Mouse (Mus musculus): ENCODE measurements around the gene Fli1. TPM values are rescaled to one million over a fixed set of nuclear protein-coding genes. Genes with fewer than 3 reads are reported as not detected.

Fli1 gene
- total and polyA plus RNA-seq, 3 experiments = 3.4 to 27.0 (median 5.8) TPM

DNA sequence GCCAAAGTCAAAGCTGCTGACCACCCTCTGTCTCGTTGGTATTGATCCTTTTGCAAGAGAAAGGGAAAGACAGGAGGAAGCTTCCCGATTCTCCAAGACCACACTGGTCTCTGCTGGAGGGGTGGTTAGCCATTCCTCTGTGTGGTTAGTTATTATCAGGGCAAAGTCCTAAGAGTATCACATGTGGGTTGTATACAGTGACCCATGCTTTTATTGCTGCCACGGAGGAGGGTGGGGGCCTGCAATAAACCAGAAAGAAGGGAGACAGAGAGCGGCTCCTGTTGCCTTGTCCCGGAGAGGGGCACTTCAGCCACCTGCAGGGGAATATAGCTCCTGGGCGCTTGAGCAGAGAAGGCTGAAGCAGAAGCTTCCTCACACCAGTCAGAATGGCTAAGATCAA is 41.2 kb upstream of the Fli1 start:
- Histone ChIP-seq H3K9me3 (replicated peaks) (no peaks in the 10 kb centered on the region; the same call in 1 of the 2 replicates), H3K27me3 (ENCODE audit: insufficient read depth, low read length) (peaks cover 8% of the 10 kb centered on the region; the same call in 1 of the 2 replicates), H3K36me3 (replicated peaks) (no peaks in the 10 kb centered on the region), H3K4me3 (ENCODE audit: low read depth, low read length) (no peak overlapping the region), H3K4me1 (ENCODE audit: insufficient read depth, low read depth, low read length) (no peaks in the 10 kb centered on the region)
- DNase-seq (ENCODE audit: low spot score) (no peak), ATAC-seq (ENCODE audit: extremely low read depth, insufficient number of reproducible peaks, low FRiP score, poor library complexity, severe bottlenecking) (no peak)
- TF ChIP-seq POLR2AphosphoS5 (IDR thresholded peaks at IDR 0.05; ENCODE audit: insufficient replicate concordance, low read depth, low read length) = no peak
- no peak for TF ChIP-seq TAL1 (conservative IDR thresholded peaks at IDR 0.05; ENCODE audit: low read depth, low read length)
- no peak for TF ChIP-seq CTCF (IDR thresholded peaks at IDR 0.05; ENCODE audit: low read depth, low read length)
- no peak for TF ChIP-seq GATA2 (IDR thresholded peaks at IDR 0.05; ENCODE audit: borderline replicate concordance, low read depth, low read length)
- no peak for TF ChIP-seq GATA1 (IDR thresholded peaks at IDR 0.05; ENCODE audit: borderline replicate concordance, low read length)

- Histone ChIP-seq H3K9me3 (replicated peaks) (peaks cover 3% of the 10 kb centered on the region; the same call in 1 of the 2 replicates), H3K36me3 (replicated peaks) (no peaks in the 10 kb centered on the region), H3K4me3 (ENCODE audit: low read depth, low read length) (no peak overlapping the region), H3K27me3 (ENCODE audit: insufficient read depth, low read length) (peaks cover 2% of the 10 kb centered on the region; the same call in 1 of the 2 replicates), H3K4me1 (ENCODE audit: insufficient read depth, low read depth, low read length) (no peaks in the 10 kb centered on the region)
- DNase-seq (ENCODE audit: low spot score) (no peak), ATAC-seq (ENCODE audit: extremely low read depth, insufficient number of reproducible peaks, low FRiP score, poor library complexity, severe bottlenecking) (no peak)
- TF ChIP-seq GATA1 (IDR thresholded peaks at IDR 0.05; ENCODE audit: borderline replicate concordance, low read length) (no peak), GATA2 (IDR thresholded peaks at IDR 0.05; ENCODE audit: borderline replicate concordance, low read depth, low read length) (no peak), POLR2AphosphoS5 (IDR thresholded peaks at IDR 0.05; ENCODE audit: insufficient replicate concordance, low read depth, low read length) (no peak)
Observed at GRCm38 (mm10) chr9:32581851-32582573, 39.4 kb upstream of the Fli1 start.

DNA sequence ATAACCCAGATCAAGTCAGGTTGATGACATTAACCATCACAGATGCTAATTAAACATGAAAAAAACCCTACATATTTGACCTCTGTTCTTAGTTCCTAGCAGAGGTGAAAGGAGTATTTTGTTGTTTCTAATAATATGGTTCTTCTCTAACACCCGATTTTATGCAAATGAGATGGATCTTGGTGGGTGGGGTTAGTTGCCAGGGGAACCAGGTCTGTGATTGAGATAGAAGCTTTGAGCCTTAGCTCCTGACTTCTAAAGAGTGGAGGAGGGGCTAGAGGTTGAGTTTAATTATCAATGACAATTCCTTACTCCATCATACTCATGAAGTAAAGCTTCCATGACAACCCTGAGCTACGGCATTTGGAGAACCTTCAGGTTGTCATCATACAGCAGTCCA is 35.8 kb upstream of the Fli1 start:
- TF ChIP-seq CTCF (IDR thresholded peaks at IDR 0.05; ENCODE audit: low read depth, low read length) (no peak), TAL1 (conservative IDR thresholded peaks at IDR 0.05; ENCODE audit: low read depth, low read length) (no peak), POLR2AphosphoS5 (IDR thresholded peaks at IDR 0.05; ENCODE audit: insufficient replicate concordance, low read depth, low read length) (no peak), GATA1 (IDR thresholded peaks at IDR 0.05; ENCODE audit: borderline replicate concordance, low read length) (no peak), GATA2 (IDR thresholded peaks at IDR 0.05; ENCODE audit: borderline replicate concordance, low read depth, low read length) (no peak)
- Histone ChIP-seq H3K4me3 (ENCODE audit: low read depth, low read length) (no peak overlapping the region), H3K36me3 (replicated peaks) (no peaks in the 10 kb centered on the region), H3K4me1 (ENCODE audit: insufficient read depth, low read depth, low read length) (no peaks in the 10 kb centered on the region), H3K27me3 (ENCODE audit: insufficient read depth, low read length) (peaks cover 2% of the 10 kb centered on the region; the same call in 1 of the 2 replicates), H3K9me3 (replicated peaks) (0 out of 2 replicates have a peak, but pooled peaks cover 6% of the 10 kb centered on the region)
- ATAC-seq (ENCODE audit: extremely low read depth, insufficient number of reproducible peaks, low FRiP score, poor library complexity, severe bottlenecking) (no peak), DNase-seq (ENCODE audit: low spot score) (no peak)

DNA sequence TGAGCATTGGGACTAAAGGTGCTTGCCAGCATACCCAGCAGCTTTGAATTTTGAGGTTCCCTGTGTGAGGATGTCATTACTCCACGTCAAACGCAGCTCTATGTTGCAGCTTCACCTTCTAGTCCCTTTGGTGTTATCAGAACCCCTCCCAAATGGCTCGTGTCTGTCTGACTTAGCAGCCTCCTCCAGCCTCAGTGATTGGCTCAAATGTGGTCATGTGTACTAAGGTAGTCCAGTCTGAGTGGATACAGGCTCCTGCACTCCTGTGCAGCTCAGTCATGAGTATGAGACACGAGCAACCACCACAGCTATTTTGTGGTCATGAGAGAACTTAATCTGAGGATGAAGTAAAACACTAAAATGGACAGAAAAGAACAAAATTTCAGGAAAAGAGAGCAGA is 31.0 kb upstream of the Fli1 start:
- no peak for ATAC-seq (ENCODE audit: extremely low read depth, insufficient number of reproducible peaks, low FRiP score, poor library complexity, severe bottlenecking)
- no peak for TF ChIP-seq CTCF (IDR thresholded peaks at IDR 0.05; ENCODE audit: low read depth, low read length)
- no peak for TF ChIP-seq TAL1 (conservative IDR thresholded peaks at IDR 0.05; ENCODE audit: low read depth, low read length)
- no peak for TF ChIP-seq GATA1 (IDR thresholded peaks at IDR 0.05; ENCODE audit: borderline replicate concordance, low read length)
- no peak for TF ChIP-seq GATA2 (IDR thresholded peaks at IDR 0.05; ENCODE audit: borderline replicate concordance, low read depth, low read length)
- no peak for TF ChIP-seq POLR2AphosphoS5 (IDR thresholded peaks at IDR 0.05; ENCODE audit: insufficient replicate concordance, low read depth, low read length)
- no peak for DNase-seq (ENCODE audit: low spot score)
- Histone ChIP-seq H3K36me3 (replicated peaks) (no peaks in the 10 kb centered on the region), H3K4me3 (ENCODE audit: low read depth, low read length) (no peak overlapping the region), H3K4me1 (ENCODE audit: insufficient read depth, low read depth, low read length) (no peaks in the 10 kb centered on the region), H3K9me3 (replicated peaks) (peaks cover 9% of the 10 kb centered on the region; the same call in 1 of the 2 replicates), H3K27me3 (ENCODE audit: insufficient read depth, low read length) (no peaks in the 10 kb centered on the region)

- no peak overlapping the region for H3K4me3 ChIP-seq (ENCODE audit: low read depth, low read length)
- H3K27me3 ChIP-seq (ENCODE audit: insufficient read depth, low read length) = no peaks in the 10 kb centered on the region
- TF ChIP-seq CTCF (IDR thresholded peaks at IDR 0.05; ENCODE audit: low read depth, low read length) (no peak), GATA2 (IDR thresholded peaks at IDR 0.05; ENCODE audit: borderline replicate concordance, low read depth, low read length) (no peak), POLR2AphosphoS5 (IDR thresholded peaks at IDR 0.05; ENCODE audit: insufficient replicate concordance, low read depth, low read length) (no peak), TAL1 (conservative IDR thresholded peaks at IDR 0.05; ENCODE audit: low read depth, low read length) (no peak), GATA1 (IDR thresholded peaks at IDR 0.05; ENCODE audit: borderline replicate concordance, low read length) (no peak)
- no peak for ATAC-seq (ENCODE audit: extremely low read depth, insufficient number of reproducible peaks, low FRiP score, poor library complexity, severe bottlenecking)
- no peak for DNase-seq (ENCODE audit: low spot score)
- no peaks in the 10 kb centered on the region for H3K36me3 ChIP-seq (replicated peaks)
- H3K9me3 ChIP-seq (replicated peaks) = peaks cover 10% of the 10 kb centered on the region; the same call in 1 of the 2 replicates
- H3K4me1 ChIP-seq (ENCODE audit: insufficient read depth, low read depth, low read length) = no peaks in the 10 kb centered on the region
Observed at GRCm38 (mm10) chr9:32571676-32572075, 29.0 kb upstream of the Fli1 start.

DNA sequence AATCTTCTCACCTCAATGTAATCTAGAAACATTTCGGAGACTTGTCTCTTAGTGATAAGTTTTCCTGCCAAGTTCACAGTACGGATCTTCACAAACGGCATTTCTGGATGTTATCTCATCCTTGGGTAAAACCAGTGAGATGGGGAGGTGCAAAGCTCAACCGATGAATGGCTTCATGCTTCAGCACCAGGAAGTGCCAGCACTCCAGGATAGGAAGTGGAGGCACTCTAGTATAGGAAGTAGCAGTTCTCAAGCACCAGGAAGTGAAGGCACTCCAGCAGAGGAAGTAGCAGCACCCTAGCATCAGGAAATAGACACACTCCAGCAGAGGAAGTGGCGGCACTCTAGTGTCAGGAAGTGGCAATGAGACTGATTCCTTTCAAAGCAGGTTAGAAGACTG is 27.9 kb upstream of the Fli1 start:
- no peaks in the 10 kb centered on the region for H3K36me3 ChIP-seq (replicated peaks)
- 0 out of 2 replicates have a peak, but pooled peaks cover 3% of the 10 kb centered on the region for H3K27me3 ChIP-seq (ENCODE audit: insufficient read depth, low read length)
- ATAC-seq (ENCODE audit: extremely low read depth, insufficient number of reproducible peaks, low FRiP score, poor library complexity, severe bottlenecking) (no peak), DNase-seq (ENCODE audit: low spot score) (no peak)
- H3K4me3 ChIP-seq (ENCODE audit: low read depth, low read length) = no peak overlapping the region
- no peak for TF ChIP-seq TAL1 (conservative IDR thresholded peaks at IDR 0.05; ENCODE audit: low read depth, low read length)
- TF ChIP-seq GATA2 (IDR thresholded peaks at IDR 0.05; ENCODE audit: borderline replicate concordance, low read depth, low read length) = no peak
- no peak for TF ChIP-seq GATA1 (IDR thresholded peaks at IDR 0.05; ENCODE audit: borderline replicate concordance, low read length)
- TF ChIP-seq CTCF (IDR thresholded peaks at IDR 0.05; ENCODE audit: low read depth, low read length) = no peak
- TF ChIP-seq POLR2AphosphoS5 (IDR thresholded peaks at IDR 0.05; ENCODE audit: insufficient replicate concordance, low read depth, low read length) = no peak
- peaks cover 10% of the 10 kb centered on the region; the same call in 1 of the 2 replicates for H3K9me3 ChIP-seq (replicated peaks)
- H3K4me1 ChIP-seq (ENCODE audit: insufficient read depth, low read depth, low read length) = no peaks in the 10 kb centered on the region
